Mouse (Mus musculus): ENCODE measurements at regions not wholly inside any gene's neighbourhood (a gene's known extent, or its start where the extent isn't known, plus 50 kb on each side); places are given as distances from the start of the nearest gene placed in this dataset.

- Histone ChIP-seq H3K9me3 (no peaks in the 10 kb centered on the region), H3K36me3 (no peaks in the 10 kb centered on the region), H3K4me1 (replicated peaks) (no peaks in the 10 kb centered on the region), H3K4me3 (replicated peaks) (no peak overlapping the region), H3K27me3 (no peaks in the 10 kb centered on the region), H3K9ac (replicated peaks) (no peak overlapping the region), H3K27ac (no peak overlapping the region), H3K4me2 (no peak overlapping the region)
- WGBS, result 88% methylated on average over 4 of the region's 4 CpGs
- ATAC-seq (ENCODE audit: insufficient number of reproducible peaks, insufficient read depth, low FRiP score, low TSS enrichment, low read depth), result no peak
Measured at GRCm38 (mm10) chr13:5725984-5726383, 135.3 kb upstream of the Klf6 start.

GRCm38 (mm10) chr13:5726446-5726845 lies 134.8 kb upstream of the Klf6 start:
- no peak overlapping the region for H3K4me3 ChIP-seq (replicated peaks)
- no peak overlapping the region for H3K9ac ChIP-seq (replicated peaks)
- no peak for ATAC-seq (ENCODE audit: insufficient number of reproducible peaks, insufficient read depth, low FRiP score, low TSS enrichment, low read depth)
- no peaks in the 10 kb centered on the region for H3K27me3 ChIP-seq
- WGBS, result 89% methylated on average over 1 of the region's 1 CpGs
- no peaks in the 10 kb centered on the region for H3K9me3 ChIP-seq
- no peaks in the 10 kb centered on the region for H3K36me3 ChIP-seq
- no peak overlapping the region for H3K4me2 ChIP-seq
- no peaks in the 10 kb centered on the region for H3K4me1 ChIP-seq (replicated peaks)
- H3K27ac ChIP-seq, result no peak overlapping the region

DNA sequence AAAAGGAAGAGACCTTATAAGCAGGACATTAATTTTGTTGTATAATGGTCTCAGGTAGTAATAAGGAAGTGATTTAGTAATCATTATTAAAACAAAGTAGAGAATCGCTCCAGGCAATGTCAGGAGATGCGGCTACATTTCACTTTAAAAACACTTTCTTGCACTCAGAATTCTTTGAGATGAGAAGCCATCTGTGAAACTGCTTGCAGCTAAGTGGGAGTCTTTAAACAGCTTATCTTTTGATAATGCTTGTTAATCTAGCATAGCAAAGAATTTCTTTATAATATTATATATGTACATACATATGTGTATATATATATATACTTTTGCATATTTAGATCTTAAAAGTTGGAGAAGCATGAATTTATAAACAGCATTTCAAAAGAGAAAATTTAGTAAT lies 133.1 kb upstream of the Klf6 start:
- 89% methylated on average over 2 of the region's 2 CpGs for WGBS
- Histone ChIP-seq H3K9me3 (no peaks in the 10 kb centered on the region), H3K27ac (no peak overlapping the region), H3K4me2 (no peak overlapping the region), H3K4me3 (replicated peaks) (no peak overlapping the region), H3K27me3 (no peaks in the 10 kb centered on the region), H3K4me1 (replicated peaks) (no peaks in the 10 kb centered on the region), H3K9ac (replicated peaks) (no peak overlapping the region), H3K36me3 (no peaks in the 10 kb centered on the region)
- ATAC-seq (ENCODE audit: insufficient number of reproducible peaks, insufficient read depth, low FRiP score, low TSS enrichment, low read depth), result no peak

- no peaks in the 10 kb centered on the region for H3K4me1 ChIP-seq (replicated peaks)
- no peaks in the 10 kb centered on the region for H3K9me3 ChIP-seq
- H3K4me2 ChIP-seq, result no peak overlapping the region
- WGBS, result 81% methylated on average over 1 of the region's 1 CpGs
- ATAC-seq (ENCODE audit: insufficient number of reproducible peaks, insufficient read depth, low FRiP score, low TSS enrichment, low read depth), result no peak
- no peaks in the 10 kb centered on the region for H3K36me3 ChIP-seq
- no peak overlapping the region for H3K9ac ChIP-seq (replicated peaks)
- no peaks in the 10 kb centered on the region for H3K27me3 ChIP-seq
- H3K4me3 ChIP-seq (replicated peaks), result no peak overlapping the region
- H3K27ac ChIP-seq, result no peak overlapping the region
Measured at GRCm38 (mm10) chr13:5728808-5729207, 132.5 kb upstream of the Klf6 start.

DNA sequence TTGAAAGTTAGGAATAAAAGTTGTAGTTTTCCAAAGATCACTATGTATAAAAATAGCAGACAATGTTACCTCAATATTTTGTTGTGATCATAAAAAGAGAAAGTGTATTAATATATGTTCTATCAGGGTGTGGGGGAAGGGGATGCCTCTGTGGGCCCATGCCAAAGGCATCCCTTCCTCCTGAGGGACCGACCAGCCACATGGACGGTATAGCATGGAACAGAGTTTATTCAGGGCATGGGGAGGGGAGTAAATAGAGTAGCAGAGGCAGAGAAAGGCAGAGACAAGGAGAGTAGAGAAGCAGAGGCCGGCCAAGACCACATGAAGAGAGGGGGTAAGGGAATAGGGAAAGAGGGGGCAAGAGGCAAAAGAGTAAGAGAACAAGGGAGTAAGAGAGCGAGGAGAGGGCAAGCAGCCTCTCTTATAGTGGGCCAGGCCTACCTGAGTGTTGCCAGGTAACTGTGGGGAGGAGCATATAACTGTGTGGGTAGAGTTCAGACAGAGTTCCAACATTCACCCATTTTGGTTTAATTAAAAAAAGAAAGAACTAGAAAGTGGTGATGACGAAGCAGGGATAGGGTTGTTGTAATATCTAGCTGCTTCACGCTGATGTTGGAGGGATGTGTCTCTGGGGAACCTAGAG lies 131.7 kb upstream of the Klf6 start:
- 88% methylated on average over 6 of the region's 6 CpGs for WGBS
- ATAC-seq (ENCODE audit: insufficient number of reproducible peaks, insufficient read depth, low FRiP score, low TSS enrichment, low read depth), result no peak

DNA sequence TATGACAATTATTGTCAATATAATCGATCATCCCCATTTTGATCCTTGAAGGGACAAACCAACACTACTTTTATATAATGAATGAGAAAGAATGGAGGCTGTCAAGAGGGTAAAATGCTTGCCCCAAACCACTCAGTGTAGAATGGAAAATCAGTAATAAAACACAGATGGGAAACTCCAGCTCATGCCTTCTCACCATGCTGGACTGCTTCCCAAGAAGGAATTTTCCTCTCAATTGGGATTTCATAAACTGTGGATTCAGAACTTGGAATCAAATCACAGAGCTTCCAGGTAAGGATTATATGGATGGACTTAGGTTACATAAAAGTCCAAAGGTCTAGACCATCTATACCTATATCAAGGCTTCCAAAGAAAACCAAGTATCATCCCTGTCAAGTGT lies 129.1 kb upstream of the Klf6 start:
- WGBS, result 90% methylated on average over 1 of the region's 1 CpGs
- no peak overlapping the region for H3K4me3 ChIP-seq (replicated peaks)
- no peak for ATAC-seq (ENCODE audit: insufficient number of reproducible peaks, insufficient read depth, low FRiP score, low TSS enrichment, low read depth)
- no peaks in the 10 kb centered on the region for H3K4me1 ChIP-seq (replicated peaks)
- H3K27me3 ChIP-seq, result no peaks in the 10 kb centered on the region
- no peak overlapping the region for H3K27ac ChIP-seq
- H3K9me3 ChIP-seq, result no peaks in the 10 kb centered on the region
- H3K9ac ChIP-seq (replicated peaks), result no peak overlapping the region
- H3K4me2 ChIP-seq, result no peak overlapping the region
- H3K36me3 ChIP-seq, result no peaks in the 10 kb centered on the region

More for the DNA sequence above, 131.7 kb upstream of the Klf6 start:
- Histone ChIP-seq H3K27me3 (no peaks in the 10 kb centered on the region), H3K9me3 (no peaks in the 10 kb centered on the region), H3K4me3 (replicated peaks) (no peak overlapping the region), H3K4me1 (replicated peaks) (no peaks in the 10 kb centered on the region), H3K4me2 (no peak overlapping the region), H3K27ac (no peak overlapping the region), H3K36me3 (no peaks in the 10 kb centered on the region), H3K9ac (replicated peaks) (no peak overlapping the region)

- Histone ChIP-seq H3K9ac (replicated peaks) (no peak overlapping the region), H3K27ac (no peak overlapping the region), H3K4me1 (replicated peaks) (no peaks in the 10 kb centered on the region), H3K27me3 (no peaks in the 10 kb centered on the region), H3K9me3 (no peaks in the 10 kb centered on the region), H3K4me3 (replicated peaks) (no peak overlapping the region), H3K36me3 (no peaks in the 10 kb centered on the region), H3K4me2 (no peak overlapping the region)
- no peak for ATAC-seq (ENCODE audit: insufficient number of reproducible peaks, insufficient read depth, low FRiP score, low TSS enrichment, low read depth)
Measured at GRCm38 (mm10) chr13:5735027-5735624, 126.2 kb upstream of the Klf6 start.

DNA sequence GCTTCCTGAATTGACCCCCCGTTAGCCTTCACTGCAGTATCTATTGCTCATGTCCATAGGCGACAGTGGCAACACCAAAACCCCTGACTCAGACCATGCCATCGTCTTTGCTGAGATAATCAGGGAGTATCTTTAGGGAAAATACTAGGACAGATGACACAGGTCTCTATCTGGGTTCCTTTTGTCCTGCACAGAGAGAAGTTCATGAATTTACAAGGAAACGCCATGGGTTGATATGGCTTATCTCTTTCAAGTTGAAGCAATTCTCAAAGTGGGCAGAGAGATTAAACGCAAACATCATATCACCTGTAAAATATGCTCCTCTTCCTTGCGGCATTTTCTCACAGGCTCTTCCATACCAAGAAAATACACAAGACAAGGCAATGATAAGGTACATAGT lies 124.8 kb upstream of the Klf6 start:
- Histone ChIP-seq H3K9me3 (no peaks in the 10 kb centered on the region), H3K4me1 (replicated peaks) (no peaks in the 10 kb centered on the region), H3K27ac (no peak overlapping the region), H3K9ac (replicated peaks) (no peak overlapping the region), H3K4me3 (replicated peaks) (no peak overlapping the region), H3K4me2 (no peak overlapping the region), H3K36me3 (no peaks in the 10 kb centered on the region), H3K27me3 (no peaks in the 10 kb centered on the region)
- ATAC-seq (ENCODE audit: insufficient number of reproducible peaks, insufficient read depth, low FRiP score, low TSS enrichment, low read depth), result no peak
- WGBS, result 89% methylated on average over 6 of the region's 6 CpGs

- no peaks in the 10 kb centered on the region for H3K27me3 ChIP-seq
- H3K9ac ChIP-seq (replicated peaks), result no peak overlapping the region
- no peaks in the 10 kb centered on the region for H3K9me3 ChIP-seq
- WGBS, result 89% methylated on average over 7 of the region's 7 CpGs
- ATAC-seq (ENCODE audit: insufficient number of reproducible peaks, insufficient read depth, low FRiP score, low TSS enrichment, low read depth), result no peak
- no peak overlapping the region for H3K4me3 ChIP-seq (replicated peaks)
- no peaks in the 10 kb centered on the region for H3K4me1 ChIP-seq (replicated peaks)
- H3K36me3 ChIP-seq, result no peaks in the 10 kb centered on the region
- H3K4me2 ChIP-seq, result no peak overlapping the region
- no peak overlapping the region for H3K27ac ChIP-seq
Measured at GRCm38 (mm10) chr13:5737214-5737613, 124.1 kb upstream of the Klf6 start.

- Histone ChIP-seq H3K4me2 (no peak overlapping the region), H3K9me3 (no peaks in the 10 kb centered on the region), H3K9ac (replicated peaks) (no peak overlapping the region), H3K27ac (no peak overlapping the region), H3K36me3 (no peaks in the 10 kb centered on the region), H3K4me3 (replicated peaks) (no peak overlapping the region), H3K4me1 (replicated peaks) (no peaks in the 10 kb centered on the region), H3K27me3 (no peaks in the 10 kb centered on the region)
- 88% methylated on average over 1 of the region's 1 CpGs for WGBS
- no peak for ATAC-seq (ENCODE audit: insufficient number of reproducible peaks, insufficient read depth, low FRiP score, low TSS enrichment, low read depth)
Measured at GRCm38 (mm10) chr13:5740805-5741204, 120.5 kb upstream of the Klf6 start.

- Histone ChIP-seq H3K27me3 (no peaks in the 10 kb centered on the region), H3K27ac (no peak overlapping the region), H3K4me2 (no peak overlapping the region), H3K9me3 (no peaks in the 10 kb centered on the region), H3K36me3 (no peaks in the 10 kb centered on the region), H3K4me1 (replicated peaks) (no peaks in the 10 kb centered on the region), H3K9ac (replicated peaks) (no peak overlapping the region), H3K4me3 (replicated peaks) (no peak overlapping the region)
- no peak for ATAC-seq (ENCODE audit: insufficient number of reproducible peaks, insufficient read depth, low FRiP score, low TSS enrichment, low read depth)
- 86% methylated on average over 6 of the region's 6 CpGs for WGBS
Measured at GRCm38 (mm10) chr13:5744949-5745348, 116.3 kb upstream of the Klf6 start.

DNA sequence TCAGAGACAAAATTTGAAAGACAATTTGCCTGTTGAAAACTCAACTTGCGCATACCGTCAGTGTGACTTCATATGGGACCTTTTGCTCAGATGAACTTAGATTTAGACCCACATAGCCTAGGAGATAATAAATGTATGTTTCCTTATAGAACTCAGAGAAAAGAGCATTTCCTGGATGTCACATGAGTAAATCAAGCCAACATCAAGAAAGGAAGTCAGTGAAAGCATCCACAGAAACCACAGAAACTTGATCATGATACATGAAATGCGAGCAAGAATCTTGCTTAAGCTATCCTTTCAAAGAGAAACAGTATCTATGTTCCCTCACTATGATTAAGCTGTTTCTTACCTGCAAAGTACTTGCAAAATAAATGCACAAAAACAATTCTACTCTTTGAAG lies 104.1 kb upstream of the Klf6 start:
- Histone ChIP-seq H3K27me3 (no peaks in the 10 kb centered on the region), H3K4me1 (replicated peaks) (no peaks in the 10 kb centered on the region), H3K4me2 (no peak overlapping the region), H3K9me3 (no peaks in the 10 kb centered on the region), H3K27ac (no peak overlapping the region), H3K36me3 (no peaks in the 10 kb centered on the region), H3K4me3 (replicated peaks) (no peak overlapping the region), H3K9ac (replicated peaks) (no peak overlapping the region)
- 95% methylated on average over 3 of the region's 3 CpGs for WGBS
- no peak for ATAC-seq (ENCODE audit: insufficient number of reproducible peaks, insufficient read depth, low FRiP score, low TSS enrichment, low read depth)
